Mouse (Mus musculus) stomach, postnatal 0 days (tissue): ENCODE results near the gene Cadps2.

Source experiments
- CTCF ChIP-seq: IDR thresholded peaks from 2 replicates; pipeline ENCODE4 v1.5.1; 2016; ENCODE audit warnings: antibody characterized with exemption, low read depth, mild to moderate bottlenecking, moderate library complexity
- EP300 ChIP-seq: optimal IDR thresholded peaks from 2 replicates; pipeline ENCODE3; 2016; ENCODE audit warnings: antibody characterized with exemption

GRCm38 (mm10) chr6:23634016-23634415 is 205.2 kb downstream of the Cadps2 start:
- TF ChIP-seq EP300 (no peak), CTCF (no peak)
